Mouse (Mus musculus) lung, postnatal 0 days (tissue): Measurements from ENCODE around the gene Tasp1.

Experiments used
- CTCF ChIP-seq: IDR thresholded peaks from 2 replicates; pipeline ENCODE4 v1.5.1; 2016; ENCODE audit warnings: antibody characterized with exemption, mild to moderate bottlenecking
- EP300 ChIP-seq: IDR thresholded peaks from 2 replicates; pipeline ENCODE4 v1.6.1; 2016; ENCODE audit warnings: antibody characterized with exemption, mild to moderate bottlenecking, control low read depth

DNA sequence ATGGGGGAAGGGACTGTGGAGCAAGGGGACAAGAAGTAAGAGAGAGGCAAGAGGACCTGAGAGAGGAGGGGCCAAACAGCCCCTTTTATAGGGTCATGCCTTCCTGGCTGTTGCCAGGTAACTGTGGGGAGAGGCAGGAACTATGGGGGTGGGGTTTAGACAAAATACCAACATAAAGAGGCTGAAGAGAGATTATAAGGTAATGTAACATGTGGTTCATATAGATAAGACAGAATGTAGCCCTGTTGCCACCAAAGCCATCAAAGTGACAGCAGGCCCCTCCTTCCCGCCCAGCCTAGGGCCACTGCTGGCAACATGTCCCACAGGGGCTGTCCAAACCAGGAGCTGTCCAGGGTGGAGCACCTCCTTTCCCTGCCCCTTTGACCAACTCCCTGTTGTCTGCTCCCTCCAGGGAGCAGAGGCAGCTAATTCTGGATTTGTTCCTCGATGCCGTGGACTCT lies 30.6 kb upstream of the Tasp1 start:
- TF ChIP-seq EP300 (no peak), CTCF (no peak)
